In genomic region chr8:79141592-79141991, GRCm38 (mm10) we compare ENCODE assay signal across 26 mouse cellular contexts.
A peak's percentile ranks its signal among the peaks of the same experiment; 100 is the strongest.
DNase-seq lines count a peak whose midpoint lies in the region; ATAC-seq and TF ChIP-seq lines count a peak whose summit lies in the region.
"Had no signal": no experiment of that assay in that cellular context is flagged by ENCODE, and none has a peak within 500 bp of the region (broad histone marks: within the 10 kb centered on the region; RNA-seq: fewer than 3 reads in every experiment).

No protein-coding gene starts in this region.

- no peak overlapping the region for H3K4me3 ChIP-seq in left cerebral cortex, adult 2 months
- H3K4me3 ChIP-seq: embryonic facial prominence, embryonic 13.5 days; forebrain, embryonic 10.5 days; heart, embryonic 13.5 days; limb, embryonic 10.5 days; limb, embryonic 15.5 days; midbrain, embryonic 13.5 days; neural tube, embryonic 13.5 days had no signal

- peak overlapping the region; percentile 69 for H3K27ac ChIP-seq in left cerebral cortex, adult 2 months
- H3K27ac ChIP-seq: embryonic facial prominence, embryonic 13.5 days; forebrain, embryonic 10.5 days; heart, embryonic 13.5 days; hindbrain, embryonic 14.5 days; limb, embryonic 10.5 days; limb, embryonic 15.5 days; liver, embryonic 14.5 days; macrophage; midbrain, embryonic 13.5 days; neural tube, embryonic 13.5 days had no signal

- no peak for DNase-seq in frontal cortex, postnatal 25 days (ENCODE audit: low spot score in 2 of 2)
- DNase-seq in left cerebral cortex, adult 2 months (ENCODE audit: extremely low spot score in 1 of 2, low spot score in 2 of 2), result no peak
- no peak for DNase-seq in left cerebral cortex, adult 8-10 months (ENCODE audit: low spot score in 2 of 2)
- DNase-seq in brain, adult 2 months (ENCODE audit: low read depth, low spot score), result peak; percentile 61
- DNase-seq in right cerebral cortex, postnatal 25 days, result peak; percentile 28
- no peak for DNase-seq in kidney, postnatal 25 days
- DNase-seq: adrenal gland, postnatal 25 days; cerebellum, adult 18-20 months; gastrocnemius, postnatal 10 days; heart, postnatal 10 days; kidney, adult 11 months; kidney, postnatal 14 days; lung, adult 2 months; lung, postnatal 10 days had no signal

- intact Hi-C loops in left cerebral cortex, adult 2 months (cut with DNase I), result loop anchor here (5.0 kb wide), 3 partner anchors 109 to 151 kb away; partner anchors contain the start of gene Mmaa

- ATAC-seq in frontal cortex, adult (ENCODE audit: low TSS enrichment), result 0 out of 2 replicates have a peak, but pooled peaks have one; percentile 22
- ATAC-seq: CD4-positive, CD25-positive, alpha-beta regulatory T cell, adult 4 months; midbrain, embryonic 13.5 days had no signal

- no peak for TF ChIP-seq CTCF in left cerebral cortex, adult 2 months (IDR thresholded peaks at IDR 0.05)

Comparison
In these comparisons a context has a peak if more than half of its experiments do, and no peak if none do; other contexts are left out.
1. DNase-seq: peak in brain, adult 2 months (single experiment) and right cerebral cortex, postnatal 25 days (single experiment); none in frontal cortex, postnatal 25 days (0 of 2), left cerebral cortex, adult 2 months (0 of 2), left cerebral cortex, adult 8-10 months (0 of 2) and kidney, postnatal 25 days (0 of 2).